Mouse (Mus musculus): ENCODE data around the gene Selenoh. TPM values are rescaled to one million over a fixed set of nuclear protein-coding genes. Genes with fewer than 3 reads are reported as not detected.

Selenoh gene
- total and polyA plus RNA-seq, 3 experiments: 277 to 473 (median 428) TPM

DNA sequence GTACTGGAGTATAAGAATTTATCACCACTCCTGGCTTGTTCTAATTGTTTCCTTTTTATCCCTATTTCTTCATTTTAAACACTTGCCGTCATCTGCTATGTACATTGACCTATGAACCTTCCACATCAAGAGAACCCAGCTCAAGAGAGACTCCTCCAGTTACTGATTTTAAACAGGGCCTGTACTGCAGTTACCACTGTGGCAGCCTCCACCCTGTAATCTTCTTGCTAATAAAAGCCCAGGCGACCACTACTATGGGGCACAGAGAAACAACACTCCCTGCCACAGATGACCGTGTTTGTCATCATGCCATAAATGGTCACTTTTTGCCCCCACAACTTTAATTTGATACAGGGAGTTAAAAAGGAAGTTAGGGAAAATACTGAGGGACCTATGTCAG, 43.5 kb downstream of the Selenoh start:
- Histone ChIP-seq H3K27ac (ENCODE audit: insufficient read depth, low read depth) (no peak overlapping the region), H3K36me3 (replicated peaks in 1 of 2; ENCODE audit: control insufficient read depth in 1 of 2, insufficient read depth in 1 of 2, low read length in 1 of 2) (no peaks in the 10 kb centered on the region), H3K4me3 (replicated peaks in 1 of 3; ENCODE audit: low read depth in 2 of 3, low read length in 2 of 3, poor library complexity in 1 of 3) (no peak overlapping the region), H3K4me1 (ENCODE audit: control insufficient read depth in 1 of 2, insufficient read depth in 2 of 2) (peaks cover 0 to 6% of the 10 kb centered on the region in 2 experiments; a peak in 2 of 4 replicates), H3K4me2 (ENCODE audit: insufficient read depth, low read depth, poor library complexity, severe bottlenecking) (no peak overlapping the region), H3K9me3 (replicated peaks; ENCODE audit: low read length) (no peaks in the 10 kb centered on the region), H3K79me2 (replicated peaks; ENCODE audit: control insufficient read depth, extremely low read depth, insufficient read depth, poor library complexity, severe bottlenecking) (no peaks in the 10 kb centered on the region), H3K9ac (ENCODE audit: insufficient read depth, low read depth) (no peak overlapping the region), H3K27me3 (replicated peaks) (no peaks in the 10 kb centered on the region)
- in situ Hi-C loops (cut with MboI; ENCODE audit: low pct_ligation_motif_present, low pct_unique_long_range_greater_than_20kb, low sequenced_read_pairs): no loop called here
- no peak for DNase-seq (ENCODE audit: extremely low read depth)
- dilution Hi-C loops (cut with MboI; ENCODE audit: extremely low pct_ligation_motif_present, extremely low pct_unique_long_range_greater_than_20kb, low sequenced_read_pairs): no loop called here
- TF ChIP-seq TBP (conservative IDR thresholded peaks at IDR 0.05; ENCODE audit: low read depth, low read length) (no peak), JUND (conservative IDR thresholded peaks at IDR 0.05; ENCODE audit: low read depth, low read length) (no peak), MYC (IDR thresholded peaks at IDR 0.05; ENCODE audit: low read depth, low read length) (no peak), KAT2A (IDR thresholded peaks at IDR 0.05; ENCODE audit: insufficient replicate concordance, low read length) (no peak), IRF4 (IDR thresholded peaks at IDR 0.05; ENCODE audit: low read depth, low read length) (no peak), MAZ (IDR thresholded peaks at IDR 0.05; ENCODE audit: low read depth, low read length) (no peak), MEF2A (IDR thresholded peaks at IDR 0.05; ENCODE audit: borderline replicate concordance, low read depth, low read length) (no peak)

DNA sequence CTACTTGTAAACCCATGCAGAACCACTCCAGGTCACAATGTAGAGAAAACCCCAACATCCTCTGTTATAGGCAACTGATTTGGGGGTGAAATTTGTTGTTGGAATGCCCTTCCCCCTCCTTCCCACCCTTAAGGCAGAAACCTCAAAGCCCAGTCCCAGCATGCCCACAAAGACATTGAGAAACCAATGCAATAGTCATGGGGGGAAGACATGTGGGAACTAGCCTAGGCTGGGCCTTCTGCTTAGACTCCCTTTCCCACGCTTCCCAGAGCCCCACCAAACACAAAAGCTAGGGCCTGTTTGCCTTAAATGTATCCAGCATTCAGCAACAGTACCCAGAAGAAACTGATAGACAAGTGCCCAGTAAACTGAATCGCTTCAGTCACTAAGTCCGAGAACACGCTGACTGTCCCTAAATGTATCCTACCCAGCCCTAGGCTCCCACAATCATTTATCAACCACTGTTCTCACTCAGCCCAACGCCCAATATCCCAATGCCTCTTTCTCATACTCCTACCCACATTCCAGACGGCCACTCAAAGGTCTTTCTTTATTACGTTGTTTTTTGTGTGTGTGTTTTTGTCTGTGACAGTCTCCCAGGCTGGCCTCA, 44.1 kb downstream of the Selenoh start:
- in situ Hi-C loops (cut with MboI; ENCODE audit: low pct_ligation_motif_present, low pct_unique_long_range_greater_than_20kb, low sequenced_read_pairs) (no loop called here), dilution Hi-C loops (cut with MboI; ENCODE audit: extremely low pct_ligation_motif_present, extremely low pct_unique_long_range_greater_than_20kb, low sequenced_read_pairs) (no loop called here)
- Histone ChIP-seq H3K27me3 (replicated peaks) (no peaks in the 10 kb centered on the region), H3K4me3 (replicated peaks in 1 of 3; ENCODE audit: low read depth in 2 of 3, low read length in 2 of 3, poor library complexity in 1 of 3) (no peak overlapping the region), H3K9ac (ENCODE audit: insufficient read depth, low read depth) (no peak overlapping the region), H3K4me1 (ENCODE audit: control insufficient read depth in 1 of 2, insufficient read depth in 2 of 2) (peaks cover 0 to 6% of the 10 kb centered on the region in 2 experiments; a peak in 2 of 4 replicates), H3K36me3 (replicated peaks in 1 of 2; ENCODE audit: control insufficient read depth in 1 of 2, insufficient read depth in 1 of 2, low read length in 1 of 2) (no peaks in the 10 kb centered on the region), H3K79me2 (replicated peaks; ENCODE audit: control insufficient read depth, extremely low read depth, insufficient read depth, poor library complexity, severe bottlenecking) (no peaks in the 10 kb centered on the region), H3K27ac (ENCODE audit: insufficient read depth, low read depth) (no peak overlapping the region), H3K9me3 (replicated peaks; ENCODE audit: low read length) (no peaks in the 10 kb centered on the region), H3K4me2 (ENCODE audit: insufficient read depth, low read depth, poor library complexity, severe bottlenecking) (no peak overlapping the region)
- TF ChIP-seq EP300 (IDR thresholded peaks at IDR 0.05; ENCODE audit: low read length) (no peak), SIN3A (IDR thresholded peaks at IDR 0.05; ENCODE audit: low read length) (no peak), MAX (IDR thresholded peaks at IDR 0.05; ENCODE audit: low read length) (no peak), BHLHE40 (IDR thresholded peaks at IDR 0.05; ENCODE audit: low read depth, low read length) (no peak), RCOR1 (conservative IDR thresholded peaks at IDR 0.05; ENCODE audit: low read depth, low read length) (no peak), NRF1 (IDR thresholded peaks at IDR 0.05; ENCODE audit: low read depth, low read length) (no peak), RAD21 (IDR thresholded peaks at IDR 0.05; ENCODE audit: low read depth, low read length) (no peak), GABPA (IDR thresholded peaks at IDR 0.05; ENCODE audit: insufficient replicate concordance, low read depth, low read length) (no peak), PAX5 (IDR thresholded peaks at IDR 0.05; ENCODE audit: low read length) (no peak), NELFE (IDR thresholded peaks at IDR 0.05; ENCODE audit: low read depth, low read length) (no peak), POLR2A (IDR thresholded peaks at IDR 0.05; ENCODE audit: low read depth, low read length) (no peak), ZMIZ1 (IDR thresholded peaks at IDR 0.05; ENCODE audit: low read depth, low read length) (no peak)
- no peak for DNase-seq (ENCODE audit: extremely low read depth)

Data from CH12.LX (cell line).